Mouse (Mus musculus): ENCODE results near the gene Afap1l2.

DNA sequence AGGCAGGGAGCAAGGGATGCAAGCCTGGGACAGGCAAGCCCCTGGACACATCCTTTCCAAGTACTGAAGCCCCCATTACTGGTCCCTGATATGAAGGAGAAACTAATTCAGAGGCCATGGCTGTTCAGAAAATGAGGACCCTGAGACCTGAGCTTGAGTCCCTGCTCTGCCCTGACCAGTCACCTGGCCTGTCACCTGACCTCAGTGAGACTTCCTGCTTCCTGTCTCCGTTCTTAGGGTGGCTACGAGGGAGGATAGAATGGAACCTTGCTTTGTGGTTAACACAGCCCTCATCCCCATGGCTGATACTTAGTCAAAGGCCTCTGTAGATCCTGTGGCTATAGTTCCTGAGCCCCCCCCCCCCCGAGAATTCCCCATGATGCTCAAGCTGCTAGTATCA lies 103.9 kb downstream of the Afap1l2 start:
- TF ChIP-seq CTCF (IDR thresholded peaks at IDR 0.05; ENCODE audit: borderline replicate concordance, control insufficient read depth, extremely low read depth, insufficient read depth, low read length, poor library complexity) (no peak), POLR2A (IDR thresholded peaks at IDR 0.05; ENCODE audit: control insufficient read depth, extremely low read depth, insufficient read depth, low read length, poor library complexity) (no peak)

All from thymus, adult 2 months (tissue).